Mouse (Mus musculus) CH12.LX (cell line): ENCODE measurements around the gene Cilp. TPM values are rescaled to one million over a fixed set of nuclear protein-coding genes. Genes with fewer than 3 reads are reported as not detected.
A peak's percentile ranks its signal among the peaks of the same experiment; 100 is the strongest.
"Not testable (repeated sequence)": the region's sequence is repeated elsewhere in the genome, so short reads cannot be mapped to it uniquely, and the experiment has no call there.

ENCODE experiments used
- DNase-seq: peaks from one replicate; pipeline ENCODE4 v3.0.0-alpha.2; 2013; ENCODE audit errors: extremely low read depth
- H3K27ac ChIP-seq: 2 replicates; pipeline ENCODE4 v1.5.1; 2012; ENCODE audit warnings: low read depth, mild to moderate bottlenecking, control low read depth, moderate library complexity; ENCODE audit not compliant: insufficient read depth
- H3K27me3 ChIP-seq: replicated peaks from 2 replicates; pipeline ENCODE3; 2012; ENCODE audit warnings: inconsistent platforms
- H3K36me3 ChIP-seq, 2 experiments: replicated peaks in 1 of 2; 2 replicates each; pipeline versions ENCODE3 to v1.6.1; 2012; ENCODE audit warnings: inconsistent platforms in 1 of 2, low read length in 1 of 2, mild to moderate bottlenecking in 1 of 2, mixed read lengths in 1 of 2, moderate library complexity in 1 of 2; ENCODE audit not compliant: control insufficient read depth in 1 of 2, insufficient read depth in 1 of 2
- H3K4me1 ChIP-seq, 2 experiments: 2 replicates each; pipeline ENCODE4 v1.6.1; 2012; ENCODE audit warnings: inconsistent platforms in 1 of 2, moderate library complexity in 1 of 2; ENCODE audit not compliant: insufficient read depth in 2 of 2, control insufficient read depth in 1 of 2
- H3K4me2 ChIP-seq: 2 replicates; pipeline ENCODE4 v1.6.1; 2012; ENCODE audit warnings: low read depth, mild to moderate bottlenecking, control low read depth; ENCODE audit not compliant: poor library complexity, insufficient read depth, severe bottlenecking
- H3K4me3 ChIP-seq, 3 experiments: fragments of 150-350 bp in 1 of 3; sonication (generic) in 1 of 3; replicated peaks in 1 of 3; 2 replicates each; pipeline versions ENCODE3 to v1.5.1; 2011 to 2012; ENCODE audit warnings: low read depth in 2 of 3, low read length in 2 of 3, mild to moderate bottlenecking in 2 of 3, moderate library complexity in 2 of 3, control low read depth in 1 of 3, improper control_type of control experiment in 1 of 3, inconsistent platforms in 1 of 3, mixed read lengths in 1 of 3; ENCODE audit not compliant: poor library complexity in 1 of 3
- H3K79me2 ChIP-seq: replicated peaks from 2 replicates; pipeline ENCODE4 v1.6.1; 2012; ENCODE audit warnings: mild to moderate bottlenecking, moderate library complexity; ENCODE audit not compliant: control insufficient read depth, poor library complexity, insufficient read depth, severe bottlenecking; ENCODE audit errors: extremely low read depth
- H3K9ac ChIP-seq: 2 replicates; pipeline ENCODE4 v1.6.1; 2012; ENCODE audit warnings: low read depth, mild to moderate bottlenecking, control low read depth, moderate library complexity; ENCODE audit not compliant: insufficient read depth
- H3K9me3 ChIP-seq: replicated peaks from 2 replicates; pipeline ENCODE3; 2012; ENCODE audit warnings: low read length, inconsistent platforms, mixed read lengths
- CTCF ChIP-seq, 2 experiments: IDR thresholded peaks in 1 of 2; conservative IDR thresholded peaks in 1 of 2; 2 replicates each; pipeline ENCODE4 v1.5.1; 2011 to 2012; ENCODE audit warnings: low read depth in 2 of 2, low read length in 2 of 2, improper control_type of control experiment in 1 of 2, inconsistent platforms in 1 of 2, mild to moderate bottlenecking in 1 of 2, moderate library complexity in 1 of 2
- ETS1 ChIP-seq: conservative IDR thresholded peaks from 2 replicates; pipeline ENCODE4 v1.6.1; 2012; ENCODE audit warnings: low read depth, mild to moderate bottlenecking, inconsistent platforms, low read length, improper control_type of control experiment, moderate library complexity
- JUN ChIP-seq: IDR thresholded peaks from 2 replicates; pipeline ENCODE4 v1.6.1; 2011; ENCODE audit warnings: low read depth, mild to moderate bottlenecking, low read length, improper control_type of control experiment, moderate library complexity; ENCODE audit not compliant: insufficient read depth
- JUND ChIP-seq: conservative IDR thresholded peaks from 2 replicates; pipeline ENCODE4 v1.6.1; 2011; ENCODE audit warnings: low read depth, low read length, improper control_type of control experiment
- MAX ChIP-seq: IDR thresholded peaks from 2 replicates; pipeline ENCODE4 v1.6.1; 2011; ENCODE audit warnings: low read length, improper control_type of control experiment
- MAZ ChIP-seq: IDR thresholded peaks from 2 replicates; pipeline ENCODE4 v1.6.1; 2012; ENCODE audit warnings: low read depth, mild to moderate bottlenecking, inconsistent platforms, low read length, improper control_type of control experiment, moderate library complexity
- MEF2A ChIP-seq: IDR thresholded peaks from 2 replicates; pipeline ENCODE4 v1.6.1; 2014; ENCODE audit warnings: low read depth, mild to moderate bottlenecking, inconsistent platforms, low read length, improper control_type of control experiment, borderline replicate concordance
- NELFE ChIP-seq: IDR thresholded peaks from 2 replicates; pipeline ENCODE4 v1.6.1; 2011; ENCODE audit warnings: low read depth, low read length, improper control_type of control experiment
- NRF1 ChIP-seq: IDR thresholded peaks from 2 replicates; pipeline ENCODE4 v1.6.1; 2014; ENCODE audit warnings: low read depth, mild to moderate bottlenecking, inconsistent platforms, low read length, improper control_type of control experiment, moderate library complexity
- POLR2AphosphoS2 ChIP-seq: IDR thresholded peaks from 2 replicates; pipeline ENCODE4 v1.6.1; 2011; ENCODE audit warnings: low read depth, low read length, improper control_type of control experiment
- RAD21 ChIP-seq: IDR thresholded peaks from 2 replicates; pipeline ENCODE4 v1.6.1; 2011; ENCODE audit warnings: low read depth, mild to moderate bottlenecking, low read length, improper control_type of control experiment, moderate library complexity
- SIN3A ChIP-seq: IDR thresholded peaks from 2 replicates; pipeline ENCODE4 v1.6.1; 2012; ENCODE audit warnings: low read length, improper control_type of control experiment, inconsistent platforms
- USF1 ChIP-seq: IDR thresholded peaks from 2 replicates; pipeline ENCODE4 v1.6.1; 2014; ENCODE audit warnings: low read depth, mild to moderate bottlenecking, inconsistent platforms, low read length, improper control_type of control experiment
- USF2 ChIP-seq: conservative IDR thresholded peaks from 2 replicates; pipeline ENCODE4 v1.6.1; 2011; ENCODE audit warnings: low read depth, low read length, improper control_type of control experiment
- ZC3H11A ChIP-seq: IDR thresholded peaks from 2 replicates; pipeline ENCODE4 v1.6.1; 2012; ENCODE audit warnings: low read depth, mild to moderate bottlenecking, inconsistent platforms, low read length, improper control_type of control experiment
- ZMIZ1 ChIP-seq: IDR thresholded peaks from 2 replicates; pipeline ENCODE4 v1.6.1; 2012; ENCODE audit warnings: low read depth, mild to moderate bottlenecking, inconsistent platforms, low read length, improper control_type of control experiment
- dilution Hi-C: fragments of 300-500 bp; cut with MboI; formaldehyde crosslinking; loops from 2 replicates; pipeline ENCODE4 v1.14.3; 2020; ENCODE audit warnings: low sequenced_read_pairs; ENCODE audit not compliant: extremely low pct_unique_long_range_greater_than_20kb, extremely low pct_ligation_motif_present
- in situ Hi-C: fragments of 300-500 bp; cut with MboI; formaldehyde crosslinking; loops from 3 replicates; pipeline ENCODE4 v1.14.3; 2019; ENCODE audit warnings: low sequenced_read_pairs, low pct_ligation_motif_present, low pct_unique_long_range_greater_than_20kb, mixed read lengths
- polyA plus RNA-seq: library from polyadenylated mRNA; unstranded; fragments of >175 nt; gene quantifications from 2 replicates; pipeline ENCODE4 v1.2.1, GENCODE M21; 2012; ENCODE audit warnings: low read depth; ENCODE audit not compliant: insufficient read length
- total RNA-seq, 2 experiments: library from RNA; depleted of rRNA; stranded (reverse); fragments of 300-350 nt in 1 of 2; fragments of >200 nt in 1 of 2; gene quantifications; 2 replicates each; pipeline ENCODE4 v1.2.3; 2012 to 2014

The Cilp gene
- total and polyA plus RNA-seq, 3 experiments: not detected

DNA sequence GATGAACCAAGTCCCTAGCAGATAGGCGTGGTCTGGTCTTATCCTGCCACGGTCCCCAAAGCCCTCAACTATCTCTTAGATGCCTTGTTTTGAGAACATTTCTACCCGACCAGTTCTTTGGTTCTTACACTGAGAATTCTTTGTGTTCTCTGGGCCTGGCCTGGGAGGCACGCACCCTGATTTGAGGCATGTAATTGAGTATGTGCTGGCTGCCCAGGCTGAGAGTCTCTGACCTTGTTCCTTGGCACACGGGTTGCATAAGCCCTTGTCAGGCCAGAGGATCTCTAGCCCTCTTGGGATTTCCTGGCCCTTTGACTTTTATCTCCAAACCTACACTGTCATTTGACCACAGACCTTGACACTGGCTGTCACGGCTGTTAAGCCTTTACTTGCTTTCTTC, 47.3 kb upstream of the Cilp start:
- dilution Hi-C loops (no loop called here), in situ Hi-C loops (no loop called here)
- H3K4me3 ChIP-seq: no peak overlapping the region
- H3K4me1 ChIP-seq: peaks cover 0 to 20% of the 10 kb centered on the region in 2 experiments; a peak in 2 of 4 replicates
- no peaks in the 10 kb centered on the region for H3K79me2 ChIP-seq
- DNase-seq: no peak
- H3K36me3 ChIP-seq: no peaks in the 10 kb centered on the region
- H3K4me2 ChIP-seq: no peak overlapping the region
- H3K9ac ChIP-seq: no peak overlapping the region
- TF ChIP-seq MAX (no peak), ZC3H11A (no peak), POLR2AphosphoS2 (no peak), USF1 (no peak), NELFE (no peak), JUND (no peak), ZMIZ1 (no peak), SIN3A (no peak), MAZ (no peak), MEF2A (no peak), NRF1 (no peak), RAD21 (no peak), ETS1 (no peak), USF2 (no peak)
- no peaks in the 10 kb centered on the region for H3K9me3 ChIP-seq
- peaks cover 6% of the 10 kb centered on the region for H3K27me3 ChIP-seq
- no peak overlapping the region for H3K27ac ChIP-seq

- Histone ChIP-seq H3K36me3 (no peaks in the 10 kb centered on the region), H3K27ac (no peak overlapping the region), H3K9me3 (no peaks in the 10 kb centered on the region), H3K4me1 (peaks cover 0 to 20% of the 10 kb centered on the region in 2 experiments; a peak in 2 of 4 replicates), H3K27me3 (peaks cover 6% of the 10 kb centered on the region), H3K9ac (no peak overlapping the region), H3K79me2 (no peaks in the 10 kb centered on the region), H3K4me3 (no peak overlapping the region), H3K4me2 (no peak overlapping the region)
- in situ Hi-C loops: no loop called here
- TF ChIP-seq JUN: no peak
- dilution Hi-C loops: no loop called here
- DNase-seq: no peak
Observed at GRCm38 (mm10) chr9:65218916-65219315, 46.1 kb upstream of the Cilp start.

GRCm38 (mm10) chr9:65220398-65220797, 44.6 kb upstream of the Cilp start:
- dilution Hi-C loops: not testable (repeated sequence)

More at GRCm38 (mm10) chr9:65220398-65220797, 44.6 kb upstream of the Cilp start:
- H3K4me2 ChIP-seq, H3K9ac ChIP-seq, H3K79me2 ChIP-seq, H3K36me3 ChIP-seq, H3K27me3 ChIP-seq: not testable (repeated sequence)
- H3K4me1 ChIP-seq: peaks cover 0 to 13% of the 10 kb centered on the region in 2 experiments; a peak in 2 of 4 replicates
- in situ Hi-C loops: loop anchor here (10.0 kb wide), 2 partner anchors 54 to 204 kb away; partner anchors contain the start of gene Slc51b
- TF ChIP-seq CTCF (conservative IDR thresholded peaks at IDR 0.05 in 1 of 2, IDR thresholded peaks at IDR 0.05 in 1 of 2; ENCODE audit: low read depth in 2 of 2, low read length in 2 of 2): peak in 1 of 2 experiments; percentile 25; a peak in 2 of 4 replicates
- TF ChIP-seq, all 38 proteins: peak for 1; not testable (repeated sequence) for 37
- H3K27ac ChIP-seq, H3K4me3 ChIP-seq, DNase-seq, H3K9me3 ChIP-seq: not testable (repeated sequence)
